Mouse (Mus musculus) MEL (cell line): Measurements from ENCODE around the gene Csnk2a2. TPM values are rescaled to one million over a fixed set of nuclear protein-coding genes. Genes with fewer than 3 reads are reported as not detected.

Source experiments
- DNase-seq: peaks from one replicate; pipeline ENCODE4 v3.0.0; 2011; ENCODE audit warnings: low read depth, low spot score
- H3K27ac ChIP-seq: 2 replicates; pipeline ENCODE4 v1.5.1; 2012; ENCODE audit warnings: low read depth, mild to moderate bottlenecking, control low read depth, low read length, moderate library complexity; ENCODE audit not compliant: control insufficient read depth
- H3K27me3 ChIP-seq, 2 experiments: fragments of 150-350 bp in 1 of 2; sonication (generic) in 1 of 2; 2 replicates each; pipeline ENCODE4 v1.6.1; 2012; ENCODE audit warnings: low read length in 2 of 2, mild to moderate bottlenecking in 2 of 2, improper control_type of control experiment in 1 of 2, moderate library complexity in 1 of 2; ENCODE audit not compliant: insufficient read depth in 2 of 2, control insufficient read depth in 1 of 2
- H3K36me3 ChIP-seq, 2 experiments: 2 replicates each; pipeline ENCODE4 v1.6.1; 2012 to 2014; ENCODE audit warnings: low read length in 2 of 2, improper control_type of control experiment in 1 of 2, inconsistent platforms in 1 of 2, mild to moderate bottlenecking in 1 of 2; ENCODE audit not compliant: insufficient read depth in 2 of 2, control insufficient read depth in 1 of 2
- H3K4me1 ChIP-seq, 2 experiments: fragments of 150-350 bp in 1 of 2; sonication (generic) in 1 of 2; 2 replicates each; pipeline ENCODE4 v1.6.1; 2012; ENCODE audit warnings: low read length in 2 of 2, improper control_type of control experiment in 1 of 2, mild to moderate bottlenecking in 1 of 2; ENCODE audit not compliant: insufficient read depth in 2 of 2, control insufficient read depth in 1 of 2
- H3K4me3 ChIP-seq, 2 experiments: fragments of 150-350 bp in 1 of 2; sonication (generic) in 1 of 2; 2 replicates each; pipeline ENCODE4 v1.5.1; 2012; ENCODE audit warnings: low read depth in 2 of 2, low read length in 2 of 2, mild to moderate bottlenecking in 2 of 2, moderate library complexity in 2 of 2, control low read depth in 1 of 2, improper control_type of control experiment in 1 of 2; ENCODE audit not compliant: control insufficient read depth in 1 of 2, insufficient read depth in 1 of 2
- H3K79me2 ChIP-seq: 2 replicates; pipeline ENCODE4 v1.6.1; 2012; ENCODE audit warnings: mild to moderate bottlenecking, low read length, moderate library complexity; ENCODE audit not compliant: control insufficient read depth, poor library complexity, insufficient read depth
- H3K9ac ChIP-seq: 2 replicates; pipeline ENCODE4 v1.6.1; 2012; ENCODE audit warnings: low read depth, mild to moderate bottlenecking, control low read depth, low read length, moderate library complexity; ENCODE audit not compliant: control insufficient read depth, poor library complexity, severe bottlenecking
- H3K9me3 ChIP-seq: fragments of 150-350 bp; sonication (generic); replicated peaks from 2 replicates; pipeline ENCODE4 v1.6.1; 2012; ENCODE audit warnings: mild to moderate bottlenecking, low read length, improper control_type of control experiment, moderate library complexity; ENCODE audit not compliant: insufficient read depth
- BHLHE40 ChIP-seq: IDR thresholded peaks from 2 replicates; pipeline ENCODE4 v1.6.1; 2012; ENCODE audit warnings: low read depth, mild to moderate bottlenecking, inconsistent platforms, low read length, improper control_type of control experiment, borderline replicate concordance
- CHD1 ChIP-seq: IDR thresholded peaks from 2 replicates; pipeline ENCODE4 v1.6.1; 2012; ENCODE audit warnings: low read depth, mild to moderate bottlenecking, inconsistent platforms, low read length, improper control_type of control experiment
- CHD2 ChIP-seq: IDR thresholded peaks from 2 replicates; pipeline ENCODE4 v1.6.1; 2011; ENCODE audit warnings: low read length, improper control_type of control experiment
- CTCF ChIP-seq, 3 experiments: IDR thresholded peaks in 2 of 3; conservative IDR thresholded peaks in 1 of 3; 2 replicates each; pipeline ENCODE4 v1.5.1; 2011 to 2012; ENCODE audit warnings: low read length in 3 of 3, low read depth in 2 of 3, mild to moderate bottlenecking in 2 of 3, improper control_type of control experiment in 1 of 3, inconsistent platforms in 1 of 3, mixed read lengths in 1 of 3, moderate library complexity in 1 of 3; ENCODE audit not compliant: control insufficient read depth in 1 of 3, insufficient read depth in 1 of 3, poor library complexity in 1 of 3, severe bottlenecking in 1 of 3
- EP300 ChIP-seq, 2 experiments: IDR thresholded peaks; 2 replicates each; pipeline ENCODE4 v1.6.1; 2011; ENCODE audit warnings: improper control_type of control experiment in 2 of 2, low read length in 2 of 2, low read depth in 1 of 2, mild to moderate bottlenecking in 1 of 2
- ETS1 ChIP-seq: IDR thresholded peaks from 2 replicates; pipeline ENCODE4 v1.6.1; 2012; ENCODE audit warnings: low read depth, mild to moderate bottlenecking, inconsistent platforms, low read length, improper control_type of control experiment, moderate library complexity
- GATA1 ChIP-seq: IDR thresholded peaks from 2 replicates; pipeline ENCODE4 v1.6.1; 2011; ENCODE audit warnings: low read depth, low read length, improper control_type of control experiment
- HCFC1 ChIP-seq: IDR thresholded peaks from 2 replicates; pipeline ENCODE4 v1.6.1; 2012; ENCODE audit warnings: low read depth, mild to moderate bottlenecking, inconsistent platforms, low read length, improper control_type of control experiment, moderate library complexity
- MAFK ChIP-seq: IDR thresholded peaks from 2 replicates; pipeline ENCODE4 v1.6.1; 2011; ENCODE audit warnings: low read depth, mild to moderate bottlenecking, low read length, improper control_type of control experiment, borderline replicate concordance
- MAZ ChIP-seq: IDR thresholded peaks from 2 replicates; pipeline ENCODE4 v1.6.1; 2012; ENCODE audit warnings: low read depth, mild to moderate bottlenecking, inconsistent platforms, low read length, improper control_type of control experiment
- MYB ChIP-seq: IDR thresholded peaks from 2 replicates; pipeline ENCODE4 v1.6.1; 2011; ENCODE audit warnings: mild to moderate bottlenecking, low read depth, low read length, improper control_type of control experiment
- NELFE ChIP-seq: IDR thresholded peaks from 2 replicates; pipeline ENCODE4 v1.6.1; 2011; ENCODE audit warnings: low read depth, low read length, improper control_type of control experiment
- SIN3A ChIP-seq: IDR thresholded peaks from 2 replicates; pipeline ENCODE4 v1.6.1; 2012; ENCODE audit warnings: low read length, improper control_type of control experiment, inconsistent platforms
- TBP ChIP-seq: IDR thresholded peaks from 2 replicates; pipeline ENCODE4 v1.8.0; 2011; ENCODE audit warnings: low read depth, low read length, improper control_type of control experiment
- TCF12 ChIP-seq: IDR thresholded peaks from 2 replicates; pipeline ENCODE4 v1.6.1; 2014; ENCODE audit warnings: low read depth, mild to moderate bottlenecking, inconsistent platforms, low read length, improper control_type of control experiment, moderate library complexity
- UBTF ChIP-seq: IDR thresholded peaks from 2 replicates; pipeline ENCODE4 v1.6.1; 2012; ENCODE audit warnings: low read depth, mild to moderate bottlenecking, inconsistent platforms, low read length, improper control_type of control experiment, moderate library complexity, borderline replicate concordance; ENCODE audit not compliant: insufficient read depth
- ZNF384 ChIP-seq: IDR thresholded peaks from 2 replicates; pipeline ENCODE4 v1.6.1; 2012; ENCODE audit warnings: low read depth, mild to moderate bottlenecking, inconsistent platforms, low read length, improper control_type of control experiment
- polyA plus RNA-seq, 2 experiments: library from polyadenylated mRNA; stranded (reverse) in 1 of 2; unstranded in 1 of 2; fragments of >175 nt in 1 of 2; fragments of >200 nt in 1 of 2; gene quantifications; 2 replicates each; pipeline versions ENCODE4 v1.2.1 to v1.2.4; 2012; ENCODE audit warnings: low replicate concordance in 2 of 2, low read depth in 1 of 2; ENCODE audit not compliant: insufficient read length in 2 of 2, insufficient read depth in 1 of 2, missing spikeins in 1 of 2
- total RNA-seq: library from RNA; depleted of rRNA; stranded (reverse); fragments of 300-350 nt; gene quantifications from 2 replicates; pipeline ENCODE4 v1.2.3, GENCODE M21; 2012

The Csnk2a2 gene
- total and polyA plus RNA-seq, 3 experiments: 44.0 to 121 TPM; not detected in 1

- Histone ChIP-seq H3K4me1 (peaks cover 31 to 51% of the 10 kb centered on the region in 2 experiments), H3K36me3 (peaks cover 0 to 47% of the 10 kb centered on the region in 2 experiments; a peak in 2 of 4 replicates), H3K27me3 (no peaks in the 10 kb centered on the region)
- peak; percentile 43 for DNase-seq
- no peak for TF ChIP-seq NELFE
- no peak for TF ChIP-seq TCF12
- no peak for TF ChIP-seq TBP
- no peak for TF ChIP-seq HCFC1
- no peak for TF ChIP-seq ZNF384
- no peak for TF ChIP-seq CHD1
- TF ChIP-seq GATA1: peak; percentile 77
- peak; percentile 36 for TF ChIP-seq CHD2
- no peak for TF ChIP-seq UBTF
- TF ChIP-seq MAFK: no peak
- no peak for TF ChIP-seq MYB
- peak; percentile 30; the same call in 1 of the 2 replicates for TF ChIP-seq ETS1
- 0 out of 2 replicates have a peak, but pooled peaks have one; percentile 74 for TF ChIP-seq MAZ
- peak; percentile 30; the same call in 1 of the 2 replicates for TF ChIP-seq BHLHE40
- peak in 1 of 2 experiments; percentile 39; a peak in 2 of 4 replicates for TF ChIP-seq EP300 (IDR thresholded peaks at IDR 0.05; ENCODE audit: low read depth in 1 of 2, low read length in 2 of 2)
- TF ChIP-seq SIN3A: peak; percentile 56
- TF ChIP-seq, all 39 proteins: peak for 7
- Histone ChIP-seq H3K4me3 (peak overlapping the region; percentile 14 to 20; a peak in 2 of 4 replicates), H3K79me2 (peaks cover 18% of the 10 kb centered on the region), H3K27ac (peak overlapping the region; percentile 19; the same call in 1 of the 2 replicates), H3K9me3 (no peaks in the 10 kb centered on the region), H3K9ac (no peak overlapping the region)
These were observed 52.4 kb downstream of the Csnk2a2 start for GRCm38 (mm10) chr8:95437341-95437992.

- Histone ChIP-seq H3K36me3 (peaks cover 0 to 41% of the 10 kb centered on the region in 2 experiments; a peak in 2 of 4 replicates), H3K9ac (no peak overlapping the region), H3K27me3 (no peaks in the 10 kb centered on the region), H3K4me3 (no peak overlapping the region), H3K27ac (no peak overlapping the region), H3K9me3 (no peaks in the 10 kb centered on the region), H3K4me1 (peaks cover 24 to 49% of the 10 kb centered on the region in 2 experiments), H3K79me2 (peaks cover 31% of the 10 kb centered on the region)
- TF ChIP-seq CTCF (IDR thresholded peaks at IDR 0.05 in 2 of 3, conservative IDR thresholded peaks at IDR 0.05 in 1 of 3; ENCODE audit: control insufficient read depth in 1 of 3, insufficient read depth in 1 of 3, low read depth in 2 of 3, low read length in 3 of 3, poor library complexity in 1 of 3, severe bottlenecking in 1 of 3) (peak in 2 of 3 experiments; percentile 19 to 36; a peak in 3 of 6 replicates), GATA1 (no peak)
- DNase-seq: peak; percentile 35
These were observed 53.9 kb downstream of the Csnk2a2 start for GRCm38 (mm10) chr8:95435930-95436329.
